In the genomic region with DNA sequence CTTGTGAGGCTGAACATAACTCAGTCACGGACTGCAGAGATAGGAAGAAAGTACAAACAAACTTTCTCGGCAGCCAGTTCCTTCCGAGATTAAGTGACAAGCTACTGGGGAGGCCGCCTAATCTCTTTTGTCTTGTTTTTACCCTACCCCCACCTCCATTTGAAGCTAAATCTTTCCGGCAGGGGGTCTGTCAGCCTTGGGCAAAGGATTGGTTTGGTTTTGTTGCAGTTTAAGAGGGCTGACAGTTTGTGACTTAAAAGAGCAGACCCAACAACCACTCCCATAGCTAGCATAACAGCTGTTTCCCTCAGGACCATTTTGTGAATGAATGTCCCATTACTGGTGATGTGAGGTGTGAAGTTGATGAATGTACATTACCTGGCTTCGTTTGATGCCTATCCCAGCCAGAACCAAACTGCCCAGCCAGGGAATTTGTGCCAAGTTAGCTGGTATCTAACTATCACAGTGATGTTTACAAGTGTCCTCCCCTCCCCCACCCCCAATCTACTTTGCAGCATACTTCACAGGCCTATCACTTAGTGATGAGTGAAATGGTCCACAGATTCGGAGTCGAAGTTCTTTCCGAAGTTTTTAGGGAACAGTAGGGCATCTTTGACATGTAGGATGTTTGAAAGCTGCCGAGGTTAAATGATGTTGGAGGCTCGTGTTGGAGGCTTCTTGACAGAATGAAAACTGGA, we compare ENCODE assay signal across 10 mouse cellular contexts. TPM values are rescaled to one million over a fixed set of nuclear protein-coding genes. Genes with fewer than 3 reads are reported as not detected.
DNase-seq lines count a peak whose midpoint lies in the region; ATAC-seq and TF ChIP-seq lines count a peak whose summit lies in the region.
"Had no signal": no experiment of that assay in that cellular context is flagged by ENCODE, and none has a peak within 500 bp of the region (broad histone marks: within the 10 kb centered on the region; RNA-seq: fewer than 3 reads in every experiment).

No protein-coding gene starts in this region.

- TF ChIP-seq CTCF in lung, embryonic 14.5 days (IDR thresholded peaks at IDR 0.05; ENCODE audit: low read depth): no peak
- no peak for TF ChIP-seq CTCF in liver, embryonic 14.5 days (IDR thresholded peaks at IDR 0.05; ENCODE audit: low read depth)

- no peak for TF ChIP-seq EP300 in liver, embryonic 14.5 days (IDR thresholded peaks at IDR 0.05; ENCODE audit: low read depth)

- peak overlapping the region; percentile 21 for H3K4me3 ChIP-seq in lung, embryonic 14.5 days (ENCODE audit: low read depth, low read length)
- H3K4me3 ChIP-seq in forebrain, embryonic 14.5 days (ENCODE audit: low read depth, low read length): peak overlapping the region; percentile 0; the same call in 1 of the 2 replicates
- peak overlapping the region in 1 of 2 experiments; percentile 16; a peak in 2 of 4 replicates for H3K4me3 ChIP-seq in liver, embryonic 14.5 days (ENCODE audit: insufficient read depth in 1 of 2, low read depth in 2 of 2, low read length in 2 of 2)
- H3K4me3 ChIP-seq in stomach, embryonic 15.5 days (replicated peaks): peak overlapping the region; percentile 33

- peak; percentile 14; the same call in 1 of the 2 replicates for ATAC-seq in lung, embryonic 14.5 days (ENCODE audit: insufficient read depth)
- ATAC-seq in forebrain, embryonic 14.5 days: peak; percentile 29; the same call in 1 of the 2 replicates
- no peak for ATAC-seq in liver, embryonic 14.5 days (ENCODE audit: insufficient read depth)
- ATAC-seq in stomach, embryonic 15.5 days (ENCODE audit: insufficient read depth, low FRiP score, low read depth): no peak
- ATAC-seq in activated CD4-positive, CD25-positive, alpha-beta regulatory T cell, adult 4 months: no peak
- ATAC-seq: Patski had no signal

- DNase-seq in lung, embryonic 14.5 days: peak; percentile 7
- no peak for DNase-seq in lung, postnatal 36 days
- no peak for DNase-seq in forebrain, embryonic 14.5 days (ENCODE audit: low spot score)
- no peak for DNase-seq in liver, embryonic 14.5 days (ENCODE audit: low read depth in 3 of 3, low spot score in 3 of 3)
- DNase-seq in layer of hippocampus, postnatal 14 days (ENCODE audit: low spot score in 2 of 2): no peak
- DNase-seq in layer of hippocampus, adult 9-10 months (ENCODE audit: low spot score): no peak

- H3K27ac ChIP-seq in lung, embryonic 14.5 days (ENCODE audit: low read depth): no peak overlapping the region
- H3K27ac ChIP-seq in forebrain, embryonic 14.5 days (ENCODE audit: low read depth, low read length): no peak overlapping the region
- no peak overlapping the region for H3K27ac ChIP-seq in liver, embryonic 14.5 days
- H3K27ac ChIP-seq in stomach, embryonic 15.5 days: no peak overlapping the region

- peaks cover 6% of the 10 kb centered on the region; the same call in 1 of the 2 replicates for H3K4me1 ChIP-seq in lung, embryonic 14.5 days (ENCODE audit: insufficient read depth)
- H3K4me1 ChIP-seq in forebrain, embryonic 14.5 days (ENCODE audit: control insufficient read depth, insufficient read depth, low read length): peaks cover 9% of the 10 kb centered on the region; the same call in 1 of the 2 replicates
- H3K4me1 ChIP-seq in liver, embryonic 14.5 days (replicated peaks; ENCODE audit: control insufficient read depth in 2 of 2, insufficient read depth in 2 of 2, low read length in 1 of 2): peaks cover 0 to 5% of the 10 kb centered on the region in 2 experiments; a peak in 1 of 4 replicates
- 0 out of 2 replicates have a peak, but pooled peaks cover 3% of the 10 kb centered on the region for H3K4me1 ChIP-seq in stomach, embryonic 15.5 days

- no peaks in the 10 kb centered on the region for H3K27me3 ChIP-seq in lung, embryonic 14.5 days (ENCODE audit: insufficient read depth, low read length)
- H3K27me3 ChIP-seq in forebrain, embryonic 14.5 days (replicated peaks; ENCODE audit: control insufficient read depth, insufficient read depth, low read length): no peaks in the 10 kb centered on the region
- no peaks in the 10 kb centered on the region for H3K27me3 ChIP-seq in liver, embryonic 14.5 days (ENCODE audit: control insufficient read depth, insufficient read depth, low read length)
- no peaks in the 10 kb centered on the region for H3K27me3 ChIP-seq in stomach, embryonic 15.5 days (replicated peaks)

- no peaks in the 10 kb centered on the region for H3K36me3 ChIP-seq in lung, embryonic 14.5 days (ENCODE audit: insufficient read depth)
- no peaks in the 10 kb centered on the region for H3K36me3 ChIP-seq in forebrain, embryonic 14.5 days (ENCODE audit: control insufficient read depth, insufficient read depth, low read length)
- no peaks in the 10 kb centered on the region for H3K36me3 ChIP-seq in liver, embryonic 14.5 days (replicated peaks; ENCODE audit: control insufficient read depth, insufficient read depth, low read depth)
- H3K36me3 ChIP-seq in stomach, embryonic 15.5 days: no peaks in the 10 kb centered on the region

- 7% methylated on average over 11 of the region's 11 CpGs for whole genome bisulfite sequencing in lung, embryonic 14.5 days
- 11% methylated on average over 11 of the region's 11 CpGs for WGBS in forebrain, embryonic 14.5 days
- 18% methylated on average over 11 of the region's 11 CpGs for WGBS in liver, embryonic 14.5 days (ENCODE audit: insufficient replicate concordance)
- 17% methylated on average over 11 of the region's 11 CpGs for WGBS in stomach, embryonic 15.5 days

- peak overlapping the region; percentile 30 for H3K9ac ChIP-seq in lung, embryonic 14.5 days
- no peak overlapping the region for H3K9ac ChIP-seq in forebrain, embryonic 14.5 days (ENCODE audit: low read length)
- H3K9ac ChIP-seq in liver, embryonic 14.5 days (replicated peaks): no peak overlapping the region
- H3K9ac ChIP-seq in stomach, embryonic 15.5 days: no peak overlapping the region

- H3K4me2 ChIP-seq in lung, embryonic 14.5 days: peak overlapping the region; percentile 67
- H3K4me2 ChIP-seq in forebrain, embryonic 14.5 days (ENCODE audit: low read length): peak overlapping the region; percentile 47
- peak overlapping the region; percentile 14 for H3K4me2 ChIP-seq in liver, embryonic 14.5 days (ENCODE audit: low read depth)
- H3K4me2 ChIP-seq in stomach, embryonic 15.5 days: peak overlapping the region; percentile 67

- H3K9me3 ChIP-seq in lung, embryonic 14.5 days (ENCODE audit: low read depth, low read length): no peaks in the 10 kb centered on the region
- H3K9me3 ChIP-seq in forebrain, embryonic 14.5 days (replicated peaks; ENCODE audit: control insufficient read depth, low read length): no peaks in the 10 kb centered on the region
- no peaks in the 10 kb centered on the region for H3K9me3 ChIP-seq in liver, embryonic 14.5 days (ENCODE audit: control insufficient read depth, low read length)
- H3K9me3 ChIP-seq in stomach, embryonic 15.5 days: no peaks in the 10 kb centered on the region

RNA-seq across cellular contexts. Expression of a gene that starts 15.2 kb away (rescaled TPM):
- not detected in 2 replicates for polyA plus RNA-seq in lung, embryonic 14.5 days (2014; fragmentation: Nextera tagmentation; extraction: Ambion mirVana)
- not detected in 2 replicates for polyA plus RNA-seq in forebrain, embryonic 14.5 days (2014; fragmentation: Nextera tagmentation; extraction: Ambion mirVana)
- not detected in 2 replicates for polyA plus RNA-seq in liver, embryonic 14.5 days (2012; rRNA removed)
- polyA plus RNA-seq in liver, embryonic 14.5 days (2014; fragmentation: Nextera tagmentation; extraction: Ambion mirVana): not detected in 2 replicates
- polyA plus RNA-seq in stomach, embryonic 15.5 days (2015; fragmentation: Nextera tagmentation; extraction: Ambion mirVana): not detected in 2 replicates
- not detected for total RNA-seq in layer of hippocampus, postnatal 14 days (2021)
- polyA plus RNA-seq in activated CD4-positive, CD25-positive, alpha-beta regulatory T cell, adult 4 months (2017; shearing (Covaris generic)): under 1 TPM in 1 of 2 experiments, not detected in 1; 0.04 TPM
- total RNA-seq: left cerebral cortex, adult 18-20 months had no signal
- polyA plus RNA-seq: Patski had no signal

Comparison
In these comparisons a context has a peak if more than half of its experiments do, and no peak if none do; other contexts are left out.
1. ATAC-seq: peak in lung, embryonic 14.5 days (single experiment) and forebrain, embryonic 14.5 days (single experiment); none in liver, embryonic 14.5 days (single experiment), stomach, embryonic 15.5 days (single experiment) and activated CD4-positive, CD25-positive, alpha-beta regulatory T cell, adult 4 months (single experiment).
2. H3K4me2 ChIP-seq: peak in every context shown above with its lines; median percentile 67 in lung, embryonic 14.5 days; 67 in stomach, embryonic 15.5 days; 47 in forebrain, embryonic 14.5 days; 14 in liver, embryonic 14.5 days.